8 mouse cellular contexts compared by ENCODE assay signal in the genomic region with DNA sequence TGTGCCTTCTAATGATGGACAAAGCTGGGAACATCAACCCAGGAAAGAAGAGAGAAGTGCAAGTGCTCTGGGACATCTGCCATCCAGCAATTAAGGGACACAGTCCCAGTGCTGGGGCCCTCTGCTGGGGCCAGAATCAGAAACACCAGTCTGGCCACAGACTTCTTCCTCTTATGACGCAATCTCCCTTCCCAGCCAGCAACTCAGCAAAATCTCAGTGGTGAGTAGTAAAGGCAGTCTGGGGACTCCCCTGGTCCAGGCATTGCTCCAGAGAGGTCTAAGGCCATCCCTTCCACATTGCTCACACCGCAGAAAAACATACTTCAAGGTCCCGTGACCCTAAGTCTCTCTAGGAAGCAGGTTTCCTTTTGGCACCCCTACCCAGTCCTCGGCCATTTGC. TPM values are rescaled to one million over a fixed set of nuclear protein-coding genes. Genes with fewer than 3 reads are reported as not detected.
DNase-seq lines count a peak whose midpoint lies in the region; ATAC-seq lines count a peak whose summit lies in the region.

No protein-coding gene starts in this region.

- H3K36me3 ChIP-seq in embryonic facial prominence, embryonic 13.5 days, result peaks cover 7% of the 10 kb centered on the region

- no peak for ATAC-seq in embryonic facial prominence, embryonic 13.5 days (ENCODE audit: insufficient number of reproducible peaks, insufficient read depth, low FRiP score, low TSS enrichment, low read depth)
- ATAC-seq in megakaryocyte progenitor cell, adult 5-6 weeks (replicated peaks; ENCODE audit: poor library complexity), result peak; percentile 81

- H3K4me1 ChIP-seq in embryonic facial prominence, embryonic 13.5 days, result peaks cover 9% of the 10 kb centered on the region

- H3K27me3 ChIP-seq in embryonic facial prominence, embryonic 13.5 days, result no peaks in the 10 kb centered on the region

- no peaks in the 10 kb centered on the region for H3K9me3 ChIP-seq in embryonic facial prominence, embryonic 13.5 days

- peak overlapping the region; percentile 80; the same call in 1 of the 2 replicates for H3K9ac ChIP-seq in embryonic facial prominence, embryonic 13.5 days

- DNase-seq in spleen, adult 18-20 months, result peak; percentile 7
- DNase-seq in spleen, postnatal 4 days (ENCODE audit: low spot score in 2 of 2), result no peak
- peak; percentile 41 to 52 for DNase-seq in heart, postnatal 14 days
- DNase-seq in kidney, postnatal 4 days, result peak; percentile 14 to 24
- no peak for DNase-seq in left cerebral cortex, postnatal 25 days (ENCODE audit: low spot score in 2 of 2)
- no peak for DNase-seq in embryo, embryonic 10.5 days (ENCODE audit: low spot score)

- peak overlapping the region; percentile 70 for H3K4me3 ChIP-seq in embryonic facial prominence, embryonic 13.5 days

- H3K27ac ChIP-seq in embryonic facial prominence, embryonic 13.5 days, result no peak overlapping the region

- H3K4me2 ChIP-seq in embryonic facial prominence, embryonic 13.5 days, result peak overlapping the region; percentile 73

- WGBS in embryonic facial prominence, embryonic 13.5 days, result 71% methylated on average over 4 of the region's 4 CpGs

- intact Hi-C loops in heart, postnatal 14 days (cut with DNase I), result loop anchor here (5.0 kb wide), 1 partner anchor 35 kb away; a partner anchor contains a TSS
- intact Hi-C loops in left cerebral cortex, postnatal 25 days (cut with DNase I), result no loop called here

RNA-seq across cellular contexts. Expression of a gene that starts 1.0 kb away (rescaled TPM):
- 14.9 and 17.5 TPM in 2 replicates for polyA plus RNA-seq in embryonic facial prominence, embryonic 13.5 days (2015; fragmentation: Nextera tagmentation; extraction: Ambion mirVana)
- total RNA-seq in heart, postnatal 14 days (2021), result 10 to 100 TPM in 1 of 2 experiments, 1 to 10 TPM in 1; 9.9 to 12.0 TPM
- total RNA-seq in megakaryocyte progenitor cell, adult 5-6 weeks (2015), result 6.4 and 6.8 TPM in 2 replicates
- total RNA-seq in megakaryocyte progenitor cell, adult 5-6 weeks (2017), result 4.2 and 5.1 TPM in 2 replicates
- 10 to 100 TPM; 27.0 to 27.9 TPM for total RNA-seq in left cerebral cortex, postnatal 25 days (2021)

RNA-seq across cellular contexts. Expression of a gene that starts 27.1 kb away (rescaled TPM):
- 351 and 378 TPM in 2 replicates for polyA plus RNA-seq in embryonic facial prominence, embryonic 13.5 days (2015; fragmentation: Nextera tagmentation; extraction: Ambion mirVana)
- total RNA-seq in heart, postnatal 14 days (2021), result 10 to 100 TPM; 81.7 to 82.4 TPM
- total RNA-seq in megakaryocyte progenitor cell, adult 5-6 weeks (2015), result 126 and 160 TPM in 2 replicates
- total RNA-seq in megakaryocyte progenitor cell, adult 5-6 weeks (2017), result 314 and 323 TPM in 2 replicates
- total RNA-seq in left cerebral cortex, postnatal 25 days (2021), result 10 to 100 TPM; 88.4 to 99.8 TPM

RNA-seq across cellular contexts. Expression of a gene that starts 36.1 kb away (rescaled TPM):
- 156 and 167 TPM in 2 replicates for polyA plus RNA-seq in embryonic facial prominence, embryonic 13.5 days (2015; fragmentation: Nextera tagmentation; extraction: Ambion mirVana)
- 100 to 1,000 TPM; 785 to 791 TPM for total RNA-seq in heart, postnatal 14 days (2021)
- total RNA-seq in megakaryocyte progenitor cell, adult 5-6 weeks (2015), result 138 and 157 TPM in 2 replicates
- total RNA-seq in megakaryocyte progenitor cell, adult 5-6 weeks (2017), result 116 and 132 TPM in 2 replicates
- 100 to 1,000 TPM; 230 to 236 TPM for total RNA-seq in left cerebral cortex, postnatal 25 days (2021)

RNA-seq across cellular contexts. Expression of a gene that starts 45.0 kb away (rescaled TPM):
- polyA plus RNA-seq in embryonic facial prominence, embryonic 13.5 days (2015; fragmentation: Nextera tagmentation; extraction: Ambion mirVana), result 62.7 and 71.6 TPM in 2 replicates
- total RNA-seq in heart, postnatal 14 days (2021), result 100 to 1,000 TPM; 129 to 138 TPM
- 210 and 287 TPM in 2 replicates for total RNA-seq in megakaryocyte progenitor cell, adult 5-6 weeks (2015)
- 104 and 139 TPM in 2 replicates for total RNA-seq in megakaryocyte progenitor cell, adult 5-6 weeks (2017)
- total RNA-seq in left cerebral cortex, postnatal 25 days (2021), result 100 to 1,000 TPM; 124 to 128 TPM

Comparison
In these comparisons a context has a peak if more than half of its experiments do, and no peak if none do; other contexts are left out.
1. DNase-seq: peak in spleen, adult 18-20 months (2 of 2), heart, postnatal 14 days (2 of 2) and kidney, postnatal 4 days (2 of 2); none in spleen, postnatal 4 days (0 of 2), left cerebral cortex, postnatal 25 days (0 of 2) and embryo, embryonic 10.5 days (single experiment).